Mouse (Mus musculus) gastrocnemius, adult 18-20 months (tissue): Measurements from ENCODE around the gene Plekhh2. TPM values are rescaled to one million over a fixed set of nuclear protein-coding genes. Genes with fewer than 3 reads are reported as not detected.

Experiments
- DNase-seq: peaks from one replicate; pipeline ENCODE4 v3.0.0; 2021; ENCODE audit warnings: low spot score
- total RNA-seq, 2 experiments: library from RNA; stranded (reverse); gene quantifications; 2 replicates each; pipeline ENCODE4 v1.2.3; 2021

Gene Plekhh2
- total RNA-seq, 2 experiments from 2014 or later: 0.71 to 1.1 TPM

GRCm38 (mm10) chr17:84571629-84572028 lies 59.9 kb downstream of the Plekhh2 start:
- DNase-seq: no peak

GRCm38 (mm10) chr17:84573305-84573704 lies 61.6 kb downstream of the Plekhh2 start:
- DNase-seq: no peak

- DNase-seq: no peak
These were observed 62.2 kb downstream of the Plekhh2 start for GRCm38 (mm10) chr17:84573940-84574339.

GRCm38 (mm10) chr17:84575108-84575507 lies 63.4 kb downstream of the Plekhh2 start:
- no peak for DNase-seq

GRCm38 (mm10) chr17:84576621-84577293 lies 65.1 kb downstream of the Plekhh2 start:
- no peak for DNase-seq

- DNase-seq: no peak
These were observed 67.6 kb downstream of the Plekhh2 start for GRCm38 (mm10) chr17:84579249-84579648.

- no peak for DNase-seq
These were observed 68.1 kb downstream of the Plekhh2 start for GRCm38 (mm10) chr17:84579817-84580216.

- DNase-seq: no peak
These were observed 69.1 kb downstream of the Plekhh2 start for GRCm38 (mm10) chr17:84580821-84581220.

GRCm38 (mm10) chr17:84581740-84582414 lies 70.2 kb downstream of the Plekhh2 start:
- no peak for DNase-seq

GRCm38 (mm10) chr17:84584107-84584506 lies 72.4 kb downstream of the Plekhh2 start:
- no peak for DNase-seq

GRCm38 (mm10) chr17:84585104-84585503 lies 73.4 kb downstream of the Plekhh2 start:
- DNase-seq: peak; percentile 46

- no peak for DNase-seq
These were observed 78.4 kb downstream of the Plekhh2 start for GRCm38 (mm10) chr17:84590065-84590464.

- no peak for DNase-seq
These were observed 79.9 kb downstream of the Plekhh2 start for GRCm38 (mm10) chr17:84591431-84592150.

GRCm38 (mm10) chr17:84596015-84596441 lies 84.3 kb downstream of the Plekhh2 start:
- DNase-seq: no peak

- DNase-seq: no peak
These were observed 84.8 kb downstream of the Plekhh2 start for GRCm38 (mm10) chr17:84596501-84596900.

GRCm38 (mm10) chr17:84597859-84598258 lies 86.2 kb downstream of the Plekhh2 start:
- DNase-seq: no peak

GRCm38 (mm10) chr17:84598928-84599327 lies 87.2 kb downstream of the Plekhh2 start:
- DNase-seq: no peak

GRCm38 (mm10) chr17:84600051-84600983 lies 88.6 kb downstream of the Plekhh2 start:
- DNase-seq: no peak

- DNase-seq: no peak
These were observed 90.1 kb downstream of the Plekhh2 start for GRCm38 (mm10) chr17:84601805-84602204.

- DNase-seq: peak; percentile 16
These were observed 91.5 kb downstream of the Plekhh2 start for GRCm38 (mm10) chr17:84603202-84603627.
